Mouse (Mus musculus) testis, adult 2 months (tissue): ENCODE measurements around the gene Dynlrb1. TPM values are rescaled to one million over a fixed set of nuclear protein-coding genes. Genes with fewer than 3 reads are reported as not detected.

Source experiments
- H3K27ac ChIP-seq: fragments of 200-500 bp; 2 replicates; pipeline ENCODE4 v1.5.1; 2012; ENCODE audit warnings: low read depth, low read length; ENCODE audit not compliant: control insufficient read depth, insufficient read depth
- H3K27me3 ChIP-seq: fragments of 200-500 bp; 2 replicates; pipeline ENCODE4 v1.6.1; 2012; ENCODE audit warnings: mild to moderate bottlenecking, low read length, moderate library complexity; ENCODE audit not compliant: control insufficient read depth, insufficient read depth
- H3K36me3 ChIP-seq: fragments of 200-500 bp; 2 replicates; pipeline ENCODE4 v1.6.1; 2012; ENCODE audit warnings: mild to moderate bottlenecking, low read length; ENCODE audit not compliant: control insufficient read depth, insufficient read depth
- H3K4me1 ChIP-seq: fragments of 200-500 bp; 2 replicates; pipeline ENCODE4 v1.6.1; 2012; ENCODE audit warnings: low read length; ENCODE audit not compliant: control insufficient read depth, insufficient read depth
- H3K4me3 ChIP-seq: fragments of 200-500 bp; 2 replicates; pipeline ENCODE4 v1.5.1; 2012; ENCODE audit warnings: low read depth, mild to moderate bottlenecking, low read length, moderate library complexity, mixed read lengths; ENCODE audit not compliant: control insufficient read depth
- CTCF ChIP-seq: fragments of 200-500 bp; IDR thresholded peaks from 2 replicates; pipeline ENCODE4 v1.5.1; 2012; ENCODE audit warnings: low read depth, mild to moderate bottlenecking, inconsistent platforms, low read length, moderate library complexity; ENCODE audit not compliant: control insufficient read depth, insufficient read depth, insufficient replicate concordance
- POLR2A ChIP-seq: fragments of 200-500 bp; IDR thresholded peaks from 2 replicates; pipeline ENCODE4 v1.6.1; 2012; ENCODE audit warnings: low read depth, mild to moderate bottlenecking, inconsistent platforms, low read length, moderate library complexity; ENCODE audit not compliant: control insufficient read depth
- polyA plus RNA-seq: library from polyadenylated mRNA; depleted of rRNA; stranded (reverse); fragments of >200 nt; gene quantifications from 2 replicates; pipeline ENCODE4 v1.2.3, GENCODE M21; 2012

Gene Dynlrb1
- polyA plus RNA-seq, 1 experiment = 60.8 TPM

DNA sequence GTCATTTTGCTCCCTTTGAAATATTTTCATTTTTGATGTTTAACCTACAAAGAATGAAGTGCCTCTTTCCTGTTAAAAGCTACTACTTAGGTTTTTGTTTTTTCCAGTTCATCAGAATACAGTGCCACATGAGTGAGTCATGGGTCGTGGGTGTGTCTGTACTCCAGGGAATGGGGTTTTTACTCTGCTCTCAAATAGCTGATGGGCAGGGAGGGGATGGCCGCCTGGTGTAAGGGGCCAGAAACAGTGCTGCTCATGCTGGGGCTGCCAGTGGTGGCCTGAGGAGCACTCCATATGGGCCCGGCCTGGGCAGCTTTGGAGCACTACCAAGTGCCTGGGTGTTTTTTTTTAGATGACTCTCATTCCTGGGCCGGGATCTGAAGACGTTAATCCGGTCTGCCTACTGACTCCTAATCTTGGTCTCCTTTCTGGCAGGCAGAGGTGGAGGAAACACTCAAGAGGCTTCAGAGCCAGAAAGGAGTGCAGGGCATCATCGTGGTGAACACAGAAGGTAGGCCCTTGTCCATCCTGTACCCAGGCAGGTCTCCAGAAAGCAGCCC lies 6.0 kb downstream of the Dynlrb1 start:
- H3K27me3 ChIP-seq = no peaks in the 10 kb centered on the region
- peaks cover 4% of the 10 kb centered on the region for H3K4me1 ChIP-seq
- no peak for TF ChIP-seq POLR2A
- no peak for TF ChIP-seq CTCF
- no peak overlapping the region for H3K27ac ChIP-seq
- H3K4me3 ChIP-seq = no peak overlapping the region
- no peaks in the 10 kb centered on the region for H3K36me3 ChIP-seq

DNA sequence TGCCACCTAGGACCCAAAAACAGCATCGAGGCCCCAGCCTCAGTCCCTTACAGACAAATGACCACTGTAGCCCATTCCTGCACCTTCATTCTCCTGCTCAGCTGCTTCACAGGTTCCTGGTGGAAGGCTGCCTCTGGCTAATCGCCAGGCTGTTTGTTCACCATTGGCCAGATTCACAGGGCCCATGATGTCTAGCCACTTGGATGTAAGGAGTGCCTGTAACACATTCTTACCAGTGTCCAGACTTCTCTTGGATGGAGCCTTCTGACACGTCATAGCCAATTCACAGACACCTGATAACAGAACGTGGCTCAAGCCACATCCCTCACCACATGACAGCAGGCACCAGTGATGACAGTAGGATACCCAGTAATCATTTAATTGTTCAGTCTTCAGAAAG lies 9.9 kb downstream of the Dynlrb1 start:
- TF ChIP-seq POLR2A (no peak), CTCF (no peak)
- H3K27me3 ChIP-seq = no peaks in the 10 kb centered on the region
- no peak overlapping the region for H3K4me3 ChIP-seq
- H3K4me1 ChIP-seq = no peaks in the 10 kb centered on the region
- no peak overlapping the region for H3K27ac ChIP-seq
- no peaks in the 10 kb centered on the region for H3K36me3 ChIP-seq

DNA sequence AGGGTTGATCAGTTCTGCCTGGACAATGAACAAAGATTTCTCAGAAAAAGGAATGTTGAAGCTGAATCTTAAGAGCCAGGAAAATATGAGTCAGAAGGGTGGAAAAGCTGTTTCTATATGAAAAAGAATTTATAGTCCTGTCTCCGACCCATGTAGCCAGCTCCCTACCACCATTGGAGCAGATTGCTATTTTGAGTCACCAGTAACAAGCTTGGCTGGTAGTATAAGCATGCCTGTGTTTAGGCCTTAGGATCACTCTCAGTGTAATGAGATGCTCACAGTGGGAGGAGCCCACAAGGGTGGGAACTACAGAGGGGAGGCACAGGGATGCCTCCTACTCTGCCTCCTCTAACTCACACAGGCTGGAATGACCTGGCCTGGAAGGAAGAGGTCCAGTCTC lies 11.9 kb downstream of the Dynlrb1 start:
- TF ChIP-seq CTCF (no peak), POLR2A (no peak)
- H3K27me3 ChIP-seq = no peaks in the 10 kb centered on the region
- no peaks in the 10 kb centered on the region for H3K36me3 ChIP-seq
- H3K27ac ChIP-seq = no peak overlapping the region
- no peaks in the 10 kb centered on the region for H3K4me1 ChIP-seq
- H3K4me3 ChIP-seq = no peak overlapping the region

DNA sequence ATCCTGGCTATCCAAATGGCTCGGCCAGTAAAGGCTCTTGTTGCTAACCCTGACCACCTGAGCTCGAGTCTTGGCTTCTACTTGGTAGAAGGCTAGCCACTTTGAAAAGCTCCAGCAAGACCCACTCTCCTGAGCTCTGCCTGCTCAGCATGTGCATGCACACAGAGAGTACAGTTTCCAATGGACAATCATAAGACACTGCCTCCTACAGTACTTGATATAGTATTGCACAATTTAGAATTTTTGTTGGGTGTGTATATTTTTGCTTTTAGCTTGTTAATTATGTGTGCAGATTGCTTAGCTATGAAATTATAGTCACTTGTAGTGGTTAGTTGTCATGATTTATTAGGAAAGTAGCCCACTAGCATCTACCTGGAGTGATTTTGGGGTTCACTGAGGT lies 12.4 kb downstream of the Dynlrb1 start:
- TF ChIP-seq CTCF (no peak), POLR2A (no peak)

DNA sequence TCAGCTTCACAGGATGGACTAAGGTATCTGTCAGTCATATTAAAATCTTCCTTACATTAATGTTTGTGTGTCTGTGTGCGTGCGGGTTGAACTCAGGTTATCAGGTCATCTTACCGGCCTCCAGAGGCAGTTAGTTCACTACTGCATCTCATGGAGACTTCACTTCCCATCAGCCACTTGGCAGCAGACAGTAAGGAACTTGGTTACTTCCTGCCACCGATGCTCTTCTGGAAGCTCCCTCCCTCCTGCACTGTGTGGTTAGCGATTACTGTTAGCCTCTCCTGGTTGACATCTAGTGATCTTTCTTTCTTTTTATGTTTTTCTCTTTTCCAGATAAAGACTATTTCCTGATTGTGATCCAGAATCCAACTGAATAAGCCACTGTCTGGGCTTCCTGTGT lies 13.3 kb downstream of the Dynlrb1 start:
- H3K4me3 ChIP-seq = no peak overlapping the region
- no peak for TF ChIP-seq CTCF
- no peak for TF ChIP-seq POLR2A
- H3K36me3 ChIP-seq = no peaks in the 10 kb centered on the region
- no peak overlapping the region for H3K27ac ChIP-seq
- no peaks in the 10 kb centered on the region for H3K4me1 ChIP-seq
- H3K27me3 ChIP-seq = no peaks in the 10 kb centered on the region

More for the DNA sequence above, 12.4 kb downstream of the Dynlrb1 start:
- Histone ChIP-seq H3K4me3 (no peak overlapping the region), H3K4me1 (no peaks in the 10 kb centered on the region), H3K27ac (no peak overlapping the region), H3K36me3 (no peaks in the 10 kb centered on the region), H3K27me3 (no peaks in the 10 kb centered on the region)

DNA sequence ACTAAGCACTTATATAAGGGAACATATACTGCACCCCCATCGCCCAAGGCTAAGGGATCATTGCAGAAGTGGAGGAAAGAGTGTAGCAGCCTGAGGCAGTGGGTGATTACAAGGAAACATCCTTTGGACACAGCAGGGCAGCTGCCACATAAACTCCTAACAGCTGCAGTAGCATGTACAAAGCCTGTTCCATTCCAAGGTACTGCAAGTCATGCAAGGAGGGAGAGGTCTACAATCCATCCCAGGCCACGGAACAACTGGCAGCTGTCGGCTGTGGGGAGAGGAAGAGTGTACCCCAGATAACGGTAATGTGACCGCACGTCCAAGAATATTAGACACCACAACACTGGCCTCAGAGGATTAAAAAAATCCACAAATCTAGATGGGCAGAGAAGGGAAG lies 29.2 kb downstream of the Dynlrb1 start:
- H3K4me3 ChIP-seq = no peak overlapping the region
- no peaks in the 10 kb centered on the region for H3K36me3 ChIP-seq
- H3K27ac ChIP-seq = no peak overlapping the region
- no peak for TF ChIP-seq CTCF
- no peak for TF ChIP-seq POLR2A
- no peaks in the 10 kb centered on the region for H3K27me3 ChIP-seq
- H3K4me1 ChIP-seq = no peaks in the 10 kb centered on the region

DNA sequence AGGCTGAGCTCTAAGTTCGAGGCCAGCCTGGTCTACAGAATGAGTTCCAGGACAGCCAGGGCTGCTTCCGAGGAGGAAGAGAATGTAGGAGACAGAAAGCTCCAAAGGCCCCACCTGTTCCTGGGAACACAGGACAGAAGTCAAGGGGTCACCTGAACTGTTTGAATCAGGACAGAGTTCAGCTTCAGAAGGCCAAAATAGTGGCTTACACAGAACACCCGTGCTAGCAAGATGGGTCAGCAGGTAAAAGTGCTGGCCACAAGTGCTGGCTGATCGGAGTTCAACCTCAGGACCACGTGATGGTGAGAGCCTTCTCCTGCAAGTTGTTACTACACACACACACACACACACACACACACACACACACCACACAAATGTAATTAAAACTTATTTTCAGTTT lies 30.6 kb downstream of the Dynlrb1 start:
- Histone ChIP-seq H3K27me3 (no peaks in the 10 kb centered on the region), H3K4me3 (no peak overlapping the region), H3K27ac (no peak overlapping the region), H3K36me3 (no peaks in the 10 kb centered on the region), H3K4me1 (no peaks in the 10 kb centered on the region)
- no peak for TF ChIP-seq CTCF
- no peak for TF ChIP-seq POLR2A

DNA sequence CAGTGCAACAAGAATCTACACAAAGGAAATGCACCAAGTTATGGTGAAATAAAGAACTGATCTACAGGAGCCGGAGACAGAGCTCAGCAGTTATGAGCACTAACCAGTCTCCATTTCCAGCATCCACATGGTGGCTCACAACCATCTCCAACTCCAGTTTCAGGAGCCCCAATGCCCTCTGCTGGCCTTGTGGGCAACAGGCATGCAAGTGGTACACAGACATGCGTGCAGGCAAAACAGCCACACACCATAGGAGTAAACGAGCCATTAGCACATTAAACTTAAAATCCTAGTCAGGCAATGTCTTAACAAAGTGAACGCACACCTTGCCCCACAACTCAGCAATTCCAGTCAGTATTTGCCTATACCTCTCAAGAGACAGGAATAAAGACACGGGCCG lies 35.6 kb downstream of the Dynlrb1 start:
- H3K36me3 ChIP-seq = no peaks in the 10 kb centered on the region
- H3K4me3 ChIP-seq = no peak overlapping the region
- TF ChIP-seq CTCF = peak; percentile 32; the same call in 1 of the 2 replicates
- TF ChIP-seq POLR2A = no peak
- no peaks in the 10 kb centered on the region for H3K27me3 ChIP-seq
- H3K27ac ChIP-seq = no peak overlapping the region
- H3K4me1 ChIP-seq = peaks cover 2% of the 10 kb centered on the region
